Mouse (Mus musculus) erythroblast, adult 5-6 weeks (primary cell): ENCODE measurements around the gene Gm28042. TPM values are rescaled to one million over a fixed set of nuclear protein-coding genes. Genes with fewer than 3 reads are reported as not detected.
A peak's percentile ranks its signal among the peaks of the same experiment; 100 is the strongest.

Source experiments
- ATAC-seq: replicated peaks from 2 replicates; pipeline ENCODE4 v1.8.0; 2016; ENCODE audit warnings: moderate number of reproducible peaks, mild to moderate bottlenecking, moderate TSS enrichment, inconsistent platforms; ENCODE audit not compliant: poor library complexity, low FRiP score, severe bottlenecking
- total RNA-seq, 2 experiments: library from RNA; stranded (forward) in 1 of 2; stranded (reverse) in 1 of 2; fragments of 150-400 nt in 1 of 2; fragments of 200-764, 138-1000 nt in 1 of 2; gene quantifications; 2 replicates each; pipeline versions ENCODE4 v1.2.3 to v1.2.4; 2015 to 2017; ENCODE audit warnings: low replicate concordance in 2 of 2

Gene Gm28042
- total RNA-seq, 2 experiments from 2014 or later: 0.96 TPM; not detected in 1

- ATAC-seq: no peak
These were observed 18.6 kb upstream of the Gm28042 start for GRCm38 (mm10) chr2:120008672-120009071.

- ATAC-seq: peak; percentile 58
These were observed 15.7 kb upstream of the Gm28042 start for GRCm38 (mm10) chr2:120011462-120012200.

DNA sequence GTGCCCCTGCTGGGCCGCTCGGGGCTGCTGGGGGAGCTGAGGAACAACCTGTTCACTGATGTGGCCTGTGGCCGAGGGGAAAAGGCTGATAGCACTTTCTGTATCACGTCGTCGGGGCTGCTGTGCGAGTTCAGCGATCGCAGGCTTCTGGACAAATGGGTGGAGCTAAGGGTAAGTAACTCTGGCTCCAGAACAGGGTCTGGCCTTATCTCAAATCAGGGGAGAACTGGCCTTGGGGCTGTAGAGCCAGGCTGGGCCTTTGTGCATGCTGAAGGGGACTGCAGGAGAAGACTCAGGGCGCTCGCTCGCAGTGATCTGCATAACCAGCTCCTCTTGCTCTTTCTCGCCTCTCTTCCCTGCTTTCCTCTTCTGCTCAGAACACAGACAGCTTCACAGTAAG is 14.4 kb upstream of the Gm28042 start:
- no peak for ATAC-seq

DNA sequence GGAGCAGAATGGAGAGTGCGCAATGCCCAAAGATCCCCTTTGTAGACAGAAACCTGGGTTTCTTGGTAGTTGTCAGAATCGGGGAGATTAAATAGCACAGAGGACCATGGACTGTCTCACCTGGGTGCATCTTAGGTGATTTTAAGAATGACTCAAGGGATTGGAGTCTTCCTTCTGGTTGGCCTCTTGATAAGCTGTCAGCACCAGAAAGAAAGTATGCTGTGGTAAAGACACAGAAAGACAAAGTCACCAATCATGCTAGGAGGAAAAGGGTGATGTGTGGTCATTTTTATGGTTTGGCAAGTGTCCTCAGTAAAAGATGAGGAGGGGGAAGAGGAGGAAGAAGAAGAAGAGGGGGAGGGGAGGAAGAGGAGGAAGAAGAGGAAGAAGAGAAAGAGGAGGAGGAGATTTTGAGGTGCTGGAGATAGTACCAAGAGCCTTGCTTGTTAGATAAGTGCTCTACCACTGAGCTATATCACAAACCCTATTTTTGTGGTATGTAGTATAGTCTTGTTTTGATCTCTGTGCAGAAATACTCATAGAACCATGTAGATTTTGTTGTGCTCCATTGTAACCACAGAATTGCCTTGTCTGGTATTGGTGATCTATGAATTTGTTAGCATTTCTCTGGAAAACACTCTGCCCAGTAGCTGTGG is 13.3 kb upstream of the Gm28042 start:
- ATAC-seq: no peak

DNA sequence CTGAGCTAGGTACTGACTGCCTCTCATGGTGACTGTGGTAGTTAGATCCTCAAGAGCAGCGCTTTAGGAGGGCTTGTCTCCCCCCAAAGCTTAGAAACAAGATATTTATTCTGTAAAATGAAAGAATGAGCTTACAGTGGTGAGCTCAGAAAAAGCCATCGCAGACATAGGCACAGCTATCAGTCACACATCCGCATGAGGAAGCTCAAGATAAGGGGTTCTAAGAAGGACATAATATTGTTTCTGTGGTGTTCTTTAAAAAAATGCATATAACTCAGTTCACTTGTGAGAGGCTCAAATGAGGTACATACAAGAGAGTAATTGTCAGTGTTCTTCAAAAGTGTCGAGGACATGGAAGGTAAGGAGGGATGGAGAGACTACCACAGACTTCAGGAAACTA is 11.4 kb upstream of the Gm28042 start:
- no peak for ATAC-seq

DNA sequence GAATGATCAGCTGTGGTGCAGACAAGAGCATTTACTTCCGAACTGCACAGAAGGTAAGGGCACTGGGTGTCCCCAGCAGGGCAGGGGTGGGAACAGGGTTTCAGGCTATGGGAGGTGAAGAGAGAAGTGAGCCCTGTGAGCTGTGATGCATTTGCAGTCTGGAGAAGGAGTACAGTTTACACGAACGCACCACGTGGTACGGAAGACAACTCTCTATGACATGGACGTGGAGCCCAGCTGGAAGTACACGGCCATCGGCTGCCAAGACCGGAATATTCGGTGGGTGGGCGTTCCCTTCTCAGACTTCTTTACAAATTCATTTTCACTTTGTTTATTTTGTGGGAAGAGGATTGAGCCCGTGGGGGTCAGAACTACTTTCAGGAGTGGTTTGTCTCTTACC is 9.7 kb upstream of the Gm28042 start:
- ATAC-seq: no peak

GRCm38 (mm10) chr2:120024337-120024736 is 3.0 kb upstream of the Gm28042 start:
- no peak for ATAC-seq

- no peak for ATAC-seq
These were observed 648 bp downstream of the Gm28042 start for GRCm38 (mm10) chr2:120027950-120028331.

DNA sequence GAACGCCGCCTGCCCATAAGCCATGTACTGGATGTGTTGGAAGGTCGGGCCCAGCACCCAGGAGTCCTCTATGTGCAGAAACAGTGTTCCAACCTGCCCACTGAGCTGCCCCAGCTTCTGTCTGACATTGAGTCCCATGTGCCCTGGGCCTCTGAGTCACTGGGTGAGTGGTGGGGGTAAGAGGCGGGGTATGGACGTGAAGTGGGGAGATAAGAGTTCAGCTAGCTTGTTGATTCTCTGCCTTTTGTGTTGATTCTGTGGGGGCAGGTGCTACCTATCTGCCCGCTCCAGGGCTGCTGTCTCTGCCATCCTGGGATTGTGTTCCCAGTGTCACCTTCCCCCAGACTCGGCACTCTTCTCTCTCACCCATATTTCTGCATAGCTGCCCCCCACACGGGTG is 3.1 kb downstream of the Gm28042 start:
- ATAC-seq: no peak

GRCm38 (mm10) chr2:120032726-120033467 is 5.6 kb downstream of the Gm28042 start, which contains the start of gene Pla2g4b:
TSS of gene Pla2g4b (plus strand) at chr2:120033417.
- ATAC-seq: no peak

DNA sequence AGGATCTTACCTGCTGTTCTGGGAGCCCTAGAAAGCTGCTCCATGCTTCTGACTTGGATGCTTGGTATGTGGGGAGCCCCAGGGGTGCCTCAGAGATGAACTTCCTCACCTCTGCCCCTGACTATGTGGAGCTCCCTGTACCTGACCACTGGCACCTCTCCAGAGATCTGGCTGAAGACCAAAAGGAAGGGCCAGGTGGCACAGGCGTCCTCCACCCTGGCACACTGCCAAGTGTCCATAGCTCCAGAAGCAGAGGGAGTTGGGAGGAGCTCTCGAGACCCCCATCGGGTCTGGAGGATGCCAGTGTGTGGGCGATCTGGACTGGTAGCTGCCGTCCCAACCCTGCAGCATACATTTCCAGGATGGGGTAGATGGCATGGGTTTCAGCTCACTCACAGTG is 6.4 kb downstream of the Gm28042 start:
- no peak for ATAC-seq

- no peak for ATAC-seq
These were observed 10.5 kb downstream of the Gm28042 start for GRCm38 (mm10) chr2:120037744-120038143.

DNA sequence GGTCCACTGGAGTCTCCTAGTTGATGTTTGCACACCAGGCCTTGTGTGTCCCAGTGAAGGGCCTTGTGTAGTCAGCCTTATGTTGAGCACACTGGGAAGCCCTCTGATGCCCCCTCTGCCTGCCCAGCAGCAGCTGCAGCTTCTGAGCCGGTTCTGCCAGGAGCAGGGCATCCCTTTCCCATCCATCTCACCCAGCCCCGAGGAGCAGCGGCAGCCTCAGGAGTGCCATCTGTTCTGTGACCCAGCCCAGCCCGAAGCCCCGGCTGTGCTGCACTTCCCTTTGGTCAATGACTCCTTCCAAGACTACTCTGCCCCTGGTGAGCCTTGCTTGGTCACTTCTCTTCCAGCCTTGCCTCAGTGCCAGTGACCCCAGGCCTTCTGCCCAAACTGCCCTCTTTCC is 13.7 kb downstream of the Gm28042 start:
- ATAC-seq: no peak

DNA sequence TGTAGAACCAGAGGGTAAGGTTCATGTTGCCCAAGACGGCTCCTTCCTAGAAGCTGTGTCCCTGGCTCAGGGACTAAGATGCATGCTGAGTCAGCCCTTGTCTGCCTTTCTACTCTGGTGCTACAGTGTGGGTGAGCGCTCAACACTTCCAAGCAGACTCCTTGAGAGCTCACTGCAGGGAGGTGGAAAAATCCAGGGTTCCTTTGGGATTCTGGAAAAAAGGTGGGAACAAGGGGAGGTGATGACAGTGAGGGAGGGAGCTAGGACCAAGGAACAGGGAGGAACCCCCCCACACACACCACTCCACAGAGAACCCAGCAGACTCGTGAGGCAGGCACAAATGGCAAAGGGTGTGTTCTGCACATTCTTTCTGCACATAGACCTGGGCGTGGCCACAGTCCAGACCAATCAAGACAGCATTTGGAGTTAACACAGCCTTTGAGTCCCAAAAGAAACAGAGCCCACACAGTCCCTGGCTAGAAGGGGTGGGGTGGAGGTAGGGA is 16.9 kb downstream of the Gm28042 start:
- no peak for ATAC-seq

DNA sequence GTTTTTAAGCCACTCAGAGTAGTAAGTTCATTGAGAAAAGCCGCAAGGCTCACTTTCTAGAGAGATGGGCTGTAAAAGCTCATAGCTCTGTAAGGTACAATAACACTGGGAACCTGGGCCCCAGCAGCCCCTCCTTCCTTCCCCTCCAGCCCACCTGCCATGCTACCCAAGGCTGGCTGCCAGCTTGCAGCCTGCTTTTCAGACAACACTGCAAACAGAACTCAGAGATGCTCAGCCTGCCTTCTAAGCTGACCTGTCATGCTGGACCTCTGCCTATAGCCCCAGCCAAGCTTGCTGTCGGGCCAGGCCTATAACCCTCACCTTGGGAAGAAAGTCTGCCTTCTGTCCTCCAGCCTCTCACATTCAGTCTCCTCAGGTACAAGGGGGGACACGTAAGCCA is 17.4 kb downstream of the Gm28042 start:
- ATAC-seq: no peak

DNA sequence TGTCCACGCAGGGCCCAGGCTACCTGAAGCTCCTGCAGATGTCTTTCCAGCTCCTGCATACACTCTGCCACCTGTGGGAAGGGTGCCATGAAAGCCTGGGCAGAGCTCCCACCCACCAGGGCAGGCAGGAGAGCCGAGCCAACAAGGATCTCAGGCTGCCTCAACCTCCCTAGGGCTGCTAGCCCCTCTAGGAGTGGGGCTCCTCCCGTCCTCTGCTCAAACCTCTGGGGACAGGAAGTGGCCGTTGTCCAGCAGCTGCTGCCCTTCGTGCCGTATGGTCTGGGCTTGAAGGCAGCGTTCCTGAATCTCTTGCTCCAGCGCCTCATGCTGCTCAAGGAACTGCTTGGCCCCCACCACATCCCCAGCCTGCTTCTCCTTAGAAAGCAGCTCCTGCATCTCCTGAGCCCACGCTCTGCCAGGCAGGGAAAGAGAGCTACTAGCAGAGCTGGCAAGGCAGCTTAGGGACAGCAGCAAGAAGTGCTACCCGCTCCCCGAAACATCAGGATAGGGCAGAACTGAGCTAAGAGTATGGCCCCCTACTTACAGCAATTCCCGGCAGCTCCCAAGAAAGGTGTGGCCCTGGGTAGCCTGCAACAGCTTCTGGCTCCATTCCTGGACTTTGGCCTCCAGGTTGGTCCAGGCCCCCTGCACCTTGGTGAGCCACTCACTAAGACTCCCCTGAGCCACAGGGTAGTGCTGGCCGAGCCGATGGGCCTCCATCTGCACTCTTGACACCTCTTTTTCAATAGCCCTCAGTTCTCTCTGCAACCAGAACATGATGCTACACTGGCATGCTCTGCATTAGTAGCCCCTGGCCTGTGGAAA is 19.4 kb downstream of the Gm28042 start:
- ATAC-seq: no peak

DNA sequence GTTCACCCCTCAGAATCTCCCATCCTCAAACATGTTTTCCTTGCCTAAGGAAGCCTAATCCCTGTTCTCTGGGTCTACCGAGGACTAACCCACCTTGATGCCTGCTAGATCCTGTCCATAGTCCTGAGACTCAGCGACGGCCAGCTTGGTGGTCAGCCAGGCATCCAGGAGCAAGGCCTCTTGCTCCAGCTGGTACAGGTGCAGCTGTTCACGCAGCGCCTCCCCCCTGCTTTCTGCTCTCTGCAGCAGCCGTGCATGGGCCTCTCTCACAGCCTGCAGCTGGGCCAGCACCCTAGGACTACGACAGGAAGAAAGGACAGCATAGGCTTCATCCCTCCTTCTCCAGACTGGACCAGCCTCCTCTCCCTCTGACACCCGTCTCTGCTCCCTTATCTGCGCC is 20.9 kb downstream of the Gm28042 start:
- no peak for ATAC-seq

DNA sequence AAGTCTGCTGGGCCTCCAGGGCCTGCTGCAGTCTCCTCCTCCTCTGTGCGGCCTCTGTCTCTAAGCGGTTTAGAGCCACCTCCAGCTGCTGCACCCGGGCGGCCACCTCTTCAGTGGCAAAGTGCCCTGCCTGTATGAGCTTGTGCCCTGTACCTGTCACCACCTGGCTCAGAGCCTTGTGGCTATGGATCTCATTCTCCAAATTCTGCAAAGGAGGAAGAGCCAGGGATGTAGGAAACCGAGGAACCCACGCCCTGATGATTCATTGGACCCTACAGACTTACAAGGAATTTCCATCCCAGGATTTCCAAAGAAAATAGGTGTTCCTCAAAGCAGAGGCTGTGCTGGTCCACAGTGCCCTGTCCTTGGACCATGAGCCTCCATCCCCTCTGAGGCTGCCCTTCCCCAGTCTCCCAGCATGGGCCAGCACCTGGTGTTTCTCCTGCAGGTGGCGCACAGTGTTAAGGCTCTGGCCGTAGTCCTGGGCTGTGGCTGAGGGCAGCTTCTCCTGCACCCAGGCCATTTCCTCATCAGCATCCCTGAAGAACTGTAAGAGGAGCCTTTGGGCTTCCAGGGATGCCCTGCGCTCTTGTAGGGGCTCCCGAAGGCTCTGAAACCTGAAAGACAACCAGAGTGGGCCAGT is 22.5 kb downstream of the Gm28042 start:
- ATAC-seq: no peak

DNA sequence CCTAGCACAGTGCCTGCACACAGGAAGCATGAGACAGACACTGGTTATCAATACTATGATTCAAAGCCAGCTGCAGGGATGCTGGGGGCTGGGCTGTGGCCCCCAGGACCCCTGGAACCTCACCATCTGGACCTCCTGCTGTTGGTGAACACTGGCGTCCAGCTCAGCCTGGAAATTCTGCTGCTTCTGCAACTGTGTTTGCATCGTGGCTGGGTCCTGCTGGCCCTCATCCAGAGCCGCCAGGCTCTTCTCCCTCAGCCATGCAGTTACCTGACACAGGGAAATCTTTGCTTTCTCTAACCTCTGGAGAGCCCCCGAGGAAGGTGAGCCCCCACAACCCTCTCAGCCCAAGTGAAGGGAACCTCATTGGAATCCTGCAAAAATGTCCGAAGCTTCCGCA is 24.1 kb downstream of the Gm28042 start:
- no peak for ATAC-seq
